Mouse (Mus musculus): ENCODE measurements around the gene Ttc39b. TPM values are rescaled to one million over a fixed set of nuclear protein-coding genes. Genes with fewer than 3 reads are reported as not detected.

Gene Ttc39b
- polyA plus RNA-seq, 1 experiment from 2014 or later = 1.8 TPM

DNA sequence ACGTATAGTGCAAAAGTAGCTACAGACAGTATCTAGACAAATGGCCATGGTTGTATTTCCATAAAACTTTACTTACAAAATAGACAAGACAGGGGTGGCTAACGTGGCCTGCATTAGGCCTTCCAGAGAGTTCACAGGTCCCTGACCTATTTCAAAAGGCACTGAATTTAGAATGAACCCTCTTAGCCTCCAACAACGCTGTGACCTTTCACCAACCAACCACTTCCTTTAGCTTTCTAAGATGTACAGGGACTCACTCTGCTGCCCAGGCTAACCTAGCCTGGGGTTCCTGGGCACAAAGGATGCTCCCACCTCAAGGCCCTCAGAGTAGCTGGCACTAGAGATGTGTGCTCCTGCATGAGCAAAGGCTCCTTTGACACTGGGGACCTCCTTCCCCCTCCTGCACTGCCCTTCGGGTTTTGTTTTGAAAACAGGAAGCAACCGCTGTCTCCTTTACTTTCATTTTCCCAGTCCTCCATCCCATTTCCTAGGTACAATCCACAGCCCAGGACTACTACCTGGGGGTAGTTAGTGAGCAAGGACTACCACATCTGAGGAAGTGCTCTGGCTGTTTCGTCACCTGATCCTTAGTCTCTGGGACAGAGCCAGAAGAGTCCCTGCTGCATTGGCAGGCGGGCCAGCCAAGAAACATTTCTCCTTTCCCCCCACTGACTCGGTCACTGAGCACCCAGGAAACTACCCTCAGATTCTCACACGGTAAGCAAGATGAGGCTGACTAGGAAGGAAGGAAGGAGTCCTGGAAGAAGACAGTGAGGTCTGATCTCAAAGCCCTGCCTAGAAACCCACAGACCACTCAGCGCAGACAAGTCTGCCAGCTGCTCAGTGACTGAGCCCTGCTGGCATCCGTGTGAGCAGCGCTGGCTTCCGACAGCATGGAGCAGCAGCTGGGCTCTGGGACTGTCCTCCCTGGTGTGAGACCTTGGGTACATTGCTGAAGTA, 8.9 kb downstream of the Ttc39b start:
- Histone ChIP-seq H3K36me3 (no peaks in the 10 kb centered on the region), H3K4me3 (no peak overlapping the region), H3K4me1 (peaks cover 8% of the 10 kb centered on the region; the same call in 1 of the 2 replicates), H3K27me3 (ENCODE audit: low read depth, poor library complexity, severe bottlenecking) (no peaks in the 10 kb centered on the region), H3K27ac (replicated peaks) (0 out of 2 replicates have a peak overlapping the region, but pooled peaks have one; percentile 17), H3K9me3 (replicated peaks) (no peaks in the 10 kb centered on the region)
- 57% methylated on average over 13 of the region's 13 CpGs for WGBS
- DNase-seq (ENCODE audit: low spot score) = no peak

DNA sequence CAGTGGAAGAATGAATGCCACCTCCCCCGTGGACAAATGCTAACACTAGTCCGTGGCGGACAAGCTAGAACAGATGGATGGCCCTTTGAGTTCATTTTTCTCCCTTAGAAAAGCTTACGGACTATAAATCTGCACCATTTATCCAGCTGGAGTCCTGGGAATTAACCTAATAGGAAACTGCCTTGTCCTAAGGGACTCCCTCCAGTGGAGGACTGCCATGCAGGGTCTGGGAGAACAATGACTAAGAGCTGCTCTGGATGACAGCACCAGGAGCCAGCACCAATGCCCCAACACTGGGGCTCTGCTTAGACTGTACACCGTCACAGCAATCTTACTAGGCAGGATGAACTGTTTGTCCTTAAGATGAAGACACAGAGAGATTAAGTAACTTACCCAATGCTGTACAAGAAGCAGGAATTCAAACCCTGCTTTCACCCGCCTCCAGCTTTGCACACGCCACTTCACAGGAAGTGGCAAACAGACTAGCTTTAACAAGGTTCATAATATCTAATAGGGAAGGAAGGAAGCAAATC, 9.7 kb downstream of the Ttc39b start:
- no peaks in the 10 kb centered on the region for H3K27me3 ChIP-seq (ENCODE audit: low read depth, poor library complexity, severe bottlenecking)
- H3K27ac ChIP-seq (replicated peaks) = no peak overlapping the region
- WGBS = 93% methylated on average over 7 of the region's 7 CpGs
- no peak overlapping the region for H3K4me3 ChIP-seq
- DNase-seq (ENCODE audit: low spot score) = no peak
- peaks cover 8% of the 10 kb centered on the region; the same call in 1 of the 2 replicates for H3K4me1 ChIP-seq
- no peaks in the 10 kb centered on the region for H3K36me3 ChIP-seq
- H3K9me3 ChIP-seq (replicated peaks) = no peaks in the 10 kb centered on the region

DNA sequence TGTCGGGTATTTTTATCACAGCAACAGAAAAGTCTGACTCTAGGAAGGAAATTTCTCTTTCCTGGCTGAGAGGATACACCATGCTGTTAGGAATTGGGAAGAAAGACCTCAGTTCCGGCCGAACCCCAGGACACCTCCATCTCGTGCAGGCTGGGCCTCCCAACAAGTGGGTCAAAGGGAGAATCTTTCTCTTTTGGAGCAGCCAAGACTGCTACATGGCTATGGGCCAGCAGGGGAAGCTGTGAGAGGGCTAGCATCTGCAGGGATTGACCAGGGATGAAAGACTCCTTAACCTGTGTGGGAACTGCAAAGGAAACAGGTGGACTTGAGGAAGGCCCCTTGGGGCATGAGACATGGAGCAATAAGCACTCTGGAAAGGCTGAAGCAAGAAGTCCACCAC, 11.7 kb downstream of the Ttc39b start:
- no peak overlapping the region for H3K27ac ChIP-seq (replicated peaks)
- no peak overlapping the region for H3K4me3 ChIP-seq
- H3K9me3 ChIP-seq (replicated peaks) = no peaks in the 10 kb centered on the region
- whole genome bisulfite sequencing = 83% methylated on average over 4 of the region's 4 CpGs
- no peaks in the 10 kb centered on the region for H3K36me3 ChIP-seq
- no peaks in the 10 kb centered on the region for H3K27me3 ChIP-seq (ENCODE audit: low read depth, poor library complexity, severe bottlenecking)
- DNase-seq (ENCODE audit: low spot score) = no peak
- H3K4me1 ChIP-seq = peaks cover 8% of the 10 kb centered on the region; the same call in 1 of the 2 replicates

- peaks cover 8% of the 10 kb centered on the region; the same call in 1 of the 2 replicates for H3K4me1 ChIP-seq
- no peaks in the 10 kb centered on the region for H3K27me3 ChIP-seq (ENCODE audit: low read depth, poor library complexity, severe bottlenecking)
- no peaks in the 10 kb centered on the region for H3K9me3 ChIP-seq (replicated peaks)
- 92% methylated on average over 8 of the region's 8 CpGs for WGBS
- H3K27ac ChIP-seq (replicated peaks) = no peak overlapping the region
- no peaks in the 10 kb centered on the region for H3K36me3 ChIP-seq
- no peak for DNase-seq (ENCODE audit: low spot score)
- no peak overlapping the region for H3K4me3 ChIP-seq
These were observed 12.6 kb downstream of the Ttc39b start for GRCm38 (mm10) chr4:83311481-83311880.

- Histone ChIP-seq H3K9me3 (replicated peaks) (no peaks in the 10 kb centered on the region), H3K4me3 (no peak overlapping the region), H3K27ac (replicated peaks) (no peak overlapping the region), H3K4me1 (peaks cover 10% of the 10 kb centered on the region; the same call in 1 of the 2 replicates), H3K27me3 (ENCODE audit: low read depth, poor library complexity, severe bottlenecking) (no peaks in the 10 kb centered on the region), H3K36me3 (no peaks in the 10 kb centered on the region)
- DNase-seq (ENCODE audit: low spot score) = no peak
- 89% methylated on average over 10 of the region's 10 CpGs for WGBS
These were observed 13.1 kb downstream of the Ttc39b start for GRCm38 (mm10) chr4:83310990-83311389.

DNA sequence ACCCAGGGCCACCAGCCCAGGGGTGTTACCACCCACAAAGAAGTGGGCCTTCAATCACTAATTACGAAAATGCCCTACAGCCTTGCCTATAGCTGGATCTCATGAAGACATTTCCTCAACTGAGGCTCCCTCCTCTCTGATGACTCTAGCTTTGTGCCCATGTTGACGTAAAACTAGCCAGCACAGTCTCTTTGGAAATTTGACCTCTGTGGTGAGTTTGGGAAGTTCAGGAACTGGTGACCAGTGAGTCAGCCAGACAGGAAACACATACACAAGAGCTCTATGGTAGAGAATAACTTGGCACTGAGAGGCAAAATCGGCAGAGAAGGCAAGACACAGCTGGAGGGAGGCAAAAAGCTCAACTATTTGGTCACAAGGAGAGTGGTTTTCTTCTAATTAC, 15.1 kb downstream of the Ttc39b start:
- Histone ChIP-seq H3K27me3 (ENCODE audit: low read depth, poor library complexity, severe bottlenecking) (no peaks in the 10 kb centered on the region), H3K27ac (replicated peaks) (no peak overlapping the region), H3K36me3 (no peaks in the 10 kb centered on the region), H3K4me3 (no peak overlapping the region), H3K4me1 (0 out of 2 replicates have a peak, but pooled peaks cover 3% of the 10 kb centered on the region), H3K9me3 (replicated peaks) (no peaks in the 10 kb centered on the region)
- WGBS = 74% methylated on average over 3 of the region's 3 CpGs
- no peak for DNase-seq (ENCODE audit: low spot score)

GRCm38 (mm10) chr4:83307686-83308469, 16.2 kb downstream of the Ttc39b start:
- H3K27me3 ChIP-seq (ENCODE audit: low read depth, poor library complexity, severe bottlenecking) = no peaks in the 10 kb centered on the region

DNA sequence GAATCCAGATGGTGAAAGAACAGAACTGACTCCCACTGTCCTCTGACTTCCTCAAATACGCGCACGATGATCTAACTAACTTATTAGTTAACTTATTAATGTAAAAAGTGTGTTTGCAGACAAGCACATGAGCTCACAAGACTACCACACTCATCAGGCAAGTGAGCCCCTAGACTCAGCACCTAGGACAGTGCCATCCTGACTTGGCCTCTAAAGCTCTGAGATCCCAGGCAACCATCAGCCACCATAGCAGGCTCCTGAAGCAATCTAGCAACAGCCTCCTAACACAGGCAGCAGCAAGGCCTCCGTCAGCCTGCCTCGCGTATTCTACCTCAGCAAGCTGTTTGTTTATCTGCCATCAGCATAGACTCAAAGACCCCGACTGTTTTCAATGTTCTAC, 17.2 kb downstream of the Ttc39b start:
- WGBS = 88% methylated on average over 7 of the region's 7 CpGs
- no peaks in the 10 kb centered on the region for H3K27me3 ChIP-seq (ENCODE audit: low read depth, poor library complexity, severe bottlenecking)
- H3K27ac ChIP-seq (replicated peaks) = no peak overlapping the region

More at GRCm38 (mm10) chr4:83307686-83308469, 16.2 kb downstream of the Ttc39b start:
- no peak overlapping the region for H3K4me3 ChIP-seq
- H3K9me3 ChIP-seq (replicated peaks) = no peaks in the 10 kb centered on the region
- H3K4me1 ChIP-seq = 0 out of 2 replicates have a peak, but pooled peaks cover 3% of the 10 kb centered on the region
- 79% methylated on average over 12 of the region's 12 CpGs for WGBS
- no peaks in the 10 kb centered on the region for H3K36me3 ChIP-seq
- DNase-seq (ENCODE audit: low spot score) = no peak
- H3K27ac ChIP-seq (replicated peaks) = no peak overlapping the region

DNA sequence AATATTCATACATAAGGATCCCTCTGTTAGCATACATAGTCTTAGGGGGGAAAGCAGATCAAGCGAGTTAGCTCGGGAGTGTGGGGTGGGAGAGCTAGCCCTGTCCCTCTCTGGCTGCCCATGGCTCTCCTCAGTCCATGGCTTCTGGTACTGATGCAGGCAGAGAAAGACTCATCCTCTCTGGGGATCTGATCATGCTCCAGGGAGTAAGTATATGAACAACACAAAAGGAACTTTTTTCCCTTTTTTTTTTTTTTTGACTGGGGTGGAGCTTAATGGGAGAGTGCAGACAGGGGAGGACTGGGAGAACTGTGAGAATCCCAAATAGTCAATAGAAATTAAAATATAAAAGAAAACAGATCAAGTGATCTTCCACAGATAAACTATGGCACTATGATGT, 19.0 kb downstream of the Ttc39b start:
- no peak for DNase-seq (ENCODE audit: low spot score)
- no peaks in the 10 kb centered on the region for H3K36me3 ChIP-seq
- H3K27me3 ChIP-seq (ENCODE audit: low read depth, poor library complexity, severe bottlenecking) = no peaks in the 10 kb centered on the region
- no peak overlapping the region for H3K27ac ChIP-seq (replicated peaks)
- H3K4me1 ChIP-seq = 0 out of 2 replicates have a peak, but pooled peaks cover 3% of the 10 kb centered on the region
- no peaks in the 10 kb centered on the region for H3K9me3 ChIP-seq (replicated peaks)
- 81% methylated on average over 2 of the region's 2 CpGs for WGBS
- H3K4me3 ChIP-seq = no peak overlapping the region

More for the DNA sequence above, 17.2 kb downstream of the Ttc39b start:
- H3K4me3 ChIP-seq = no peak overlapping the region
- H3K4me1 ChIP-seq = 0 out of 2 replicates have a peak, but pooled peaks cover 3% of the 10 kb centered on the region
- H3K9me3 ChIP-seq (replicated peaks) = no peaks in the 10 kb centered on the region
- DNase-seq (ENCODE audit: low spot score) = no peak
- H3K36me3 ChIP-seq = no peaks in the 10 kb centered on the region

- no peak overlapping the region for H3K4me3 ChIP-seq
- no peak overlapping the region for H3K27ac ChIP-seq (replicated peaks)
- DNase-seq (ENCODE audit: low spot score) = peak; percentile 51
- H3K27me3 ChIP-seq (ENCODE audit: low read depth, poor library complexity, severe bottlenecking) = no peaks in the 10 kb centered on the region
- H3K9me3 ChIP-seq (replicated peaks) = no peaks in the 10 kb centered on the region
- no peaks in the 10 kb centered on the region for H3K36me3 ChIP-seq
- 43% methylated on average over 13 of the region's 13 CpGs for WGBS
- H3K4me1 ChIP-seq = 0 out of 2 replicates have a peak, but pooled peaks cover 3% of the 10 kb centered on the region
These were observed 20.9 kb downstream of the Ttc39b start for GRCm38 (mm10) chr4:83302887-83303827.

DNA sequence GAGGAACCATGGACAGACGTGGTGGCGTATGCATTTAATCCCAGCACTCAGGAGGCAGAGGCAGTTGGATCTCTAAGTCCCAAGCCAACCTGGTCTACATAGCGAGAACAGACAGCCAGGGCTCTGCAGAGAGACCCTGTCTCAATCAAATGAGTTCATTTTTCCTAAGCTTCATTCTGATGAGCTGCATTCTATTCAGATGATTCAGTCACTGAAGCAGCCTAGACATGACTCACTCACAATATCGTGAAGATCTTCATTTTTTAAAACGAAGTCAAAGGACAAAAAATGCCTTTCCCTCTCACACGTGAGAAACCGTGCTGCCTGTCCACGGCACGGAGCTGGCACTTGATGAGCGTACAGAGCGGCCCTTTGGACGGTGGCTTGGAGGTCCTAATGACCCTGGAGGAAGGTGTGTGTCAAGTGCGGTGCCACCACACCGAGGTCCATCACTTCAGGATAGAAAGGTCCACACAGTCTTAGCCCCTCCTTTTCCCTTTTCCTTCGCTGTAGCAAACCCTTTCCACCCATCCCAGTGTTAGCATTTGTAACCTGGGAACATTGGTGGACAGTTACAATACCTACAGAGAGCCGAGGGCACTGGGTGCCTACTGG, 21.8 kb downstream of the Ttc39b start:
- Histone ChIP-seq H3K9me3 (replicated peaks) (no peaks in the 10 kb centered on the region), H3K27me3 (ENCODE audit: low read depth, poor library complexity, severe bottlenecking) (no peaks in the 10 kb centered on the region), H3K27ac (replicated peaks) (no peak overlapping the region), H3K4me1 (0 out of 2 replicates have a peak, but pooled peaks cover 3% of the 10 kb centered on the region), H3K4me3 (no peak overlapping the region), H3K36me3 (no peaks in the 10 kb centered on the region)
- WGBS = 92% methylated on average over 16 of the region's 16 CpGs
- no peak for DNase-seq (ENCODE audit: low spot score)

Measured in midbrain, embryonic 10.5 days (tissue).